Mouse (Mus musculus) limb, embryonic 13.5 days (tissue): ENCODE results near the gene Heatr3. TPM values are rescaled to one million over a fixed set of nuclear protein-coding genes. Genes with fewer than 3 reads are reported as not detected.

Experiments
- ATAC-seq: fragments of 200-750 bp; cut with Nextera tagmentation; 2 replicates; pipeline ENCODE4 v1.8.0; 2017; ENCODE audit warnings: low read depth, moderate number of reproducible peaks, moderate TSS enrichment; ENCODE audit not compliant: low FRiP score
- H3K27ac ChIP-seq: fragments of 300-500 bp; sonication (generic); 2 replicates; pipeline ENCODE4 v1.5.1; 2015; ENCODE audit warnings: inconsistent platforms, mild to moderate bottlenecking, moderate library complexity
- H3K27me3 ChIP-seq: fragments of 300-500 bp; sonication (generic); 2 replicates; pipeline ENCODE4 v1.6.1; 2015; ENCODE audit warnings: mild to moderate bottlenecking, inconsistent platforms
- H3K36me3 ChIP-seq: fragments of 300-500 bp; sonication (generic); 2 replicates; pipeline ENCODE4 v1.6.1; 2015; ENCODE audit warnings: inconsistent platforms, mild to moderate bottlenecking, moderate library complexity
- H3K4me1 ChIP-seq: fragments of 300-500 bp; sonication (generic); 2 replicates; pipeline ENCODE4 v1.6.1; 2015; ENCODE audit warnings: inconsistent platforms
- H3K4me2 ChIP-seq: fragments of 300-500 bp; sonication (generic); replicated peaks from 2 replicates; pipeline ENCODE4 v1.6.1; 2015; ENCODE audit warnings: inconsistent platforms, mild to moderate bottlenecking, moderate library complexity
- H3K4me3 ChIP-seq: fragments of 300-500 bp; sonication (generic); 2 replicates; pipeline ENCODE4 v1.5.1; 2015; ENCODE audit warnings: moderate library complexity, mild to moderate bottlenecking, inconsistent platforms
- H3K9ac ChIP-seq: fragments of 300-500 bp; sonication (generic); 2 replicates; pipeline ENCODE4 v1.6.1; 2015; ENCODE audit warnings: mild to moderate bottlenecking, inconsistent platforms
- H3K9me3 ChIP-seq: fragments of 300-500 bp; sonication (generic); 2 replicates; pipeline ENCODE4 v1.6.1; 2016; ENCODE audit warnings: inconsistent platforms
- WGBS: fragments of 180-500 bp; shearing (Covaris S2); methylation state at CpG from one replicate; pipeline ENCODE4 v1.1.7; 2015; 5-methylcytosine and 5-hydroxymethylcytosine counted together
- polyA plus RNA-seq: library from polyadenylated mRNA; unstranded; fragments of >200 nt; fragmentation: Nextera tagmentation; extraction: Ambion mirVana; gene quantifications from 2 replicates; pipeline ENCODE4 v1.2.1, GENCODE M21; 2015

Gene Heatr3
- polyA plus RNA-seq, 1 experiment from 2014 or later: 52.0 TPM

DNA sequence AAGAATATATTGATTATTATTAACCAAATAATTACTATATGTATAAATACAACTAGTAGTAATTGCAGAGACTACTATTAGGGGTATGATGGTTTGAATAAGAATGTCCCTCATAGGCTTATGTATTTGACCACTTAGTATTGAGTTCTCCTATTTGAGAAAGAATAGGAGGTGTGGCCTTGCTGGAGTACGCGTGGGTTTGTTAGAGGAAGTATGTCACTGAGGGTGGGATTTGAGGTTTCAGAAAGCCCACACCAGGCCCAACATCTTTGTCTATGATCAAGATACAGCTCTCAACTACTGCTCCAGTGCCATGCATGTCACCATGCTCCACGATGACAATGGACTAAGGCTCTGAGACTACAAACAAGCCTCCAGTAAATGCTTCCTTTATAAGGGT lies 1.6 kb downstream of the Heatr3 start:
- 95% methylated on average over 3 of the region's 3 CpGs for WGBS
- no peak for ATAC-seq
- Histone ChIP-seq H3K4me2 (no peak overlapping the region), H3K9ac (no peak overlapping the region), H3K27ac (no peak overlapping the region), H3K4me3 (no peak overlapping the region; the same call in 1 of the 2 replicates), H3K27me3 (no peaks in the 10 kb centered on the region), H3K36me3 (peaks cover 62% of the 10 kb centered on the region), H3K4me1 (peaks cover 7% of the 10 kb centered on the region), H3K9me3 (no peaks in the 10 kb centered on the region)

GRCm38 (mm10) chr8:88141629-88142028 lies 4.0 kb downstream of the Heatr3 start:
- ATAC-seq: no peak
- Histone ChIP-seq H3K4me1 (peaks cover 7% of the 10 kb centered on the region), H3K9me3 (no peaks in the 10 kb centered on the region), H3K27me3 (no peaks in the 10 kb centered on the region), H3K9ac (no peak overlapping the region), H3K4me3 (no peak overlapping the region), H3K27ac (no peak overlapping the region), H3K4me2 (no peak overlapping the region), H3K36me3 (peaks cover 59% of the 10 kb centered on the region)
- 89% methylated on average over 3 of the region's 3 CpGs for WGBS

- Histone ChIP-seq H3K27me3 (no peaks in the 10 kb centered on the region), H3K9me3 (no peaks in the 10 kb centered on the region), H3K4me3 (no peak overlapping the region), H3K36me3 (peaks cover 80% of the 10 kb centered on the region), H3K27ac (no peak overlapping the region), H3K4me2 (no peak overlapping the region), H3K4me1 (peaks cover under 1% of the 10 kb centered on the region; the same call in 1 of the 2 replicates), H3K9ac (no peak overlapping the region)
- ATAC-seq: no peak
- WGBS: 89% methylated on average over 5 of the region's 5 CpGs
Observed at GRCm38 (mm10) chr8:88144041-88144440, 6.4 kb downstream of the Heatr3 start.

GRCm38 (mm10) chr8:88150910-88151371 lies 13.3 kb downstream of the Heatr3 start:
- H3K9ac ChIP-seq: no peak overlapping the region
- H3K4me3 ChIP-seq: no peak overlapping the region
- peaks cover 77% of the 10 kb centered on the region for H3K36me3 ChIP-seq
- no peak overlapping the region for H3K4me2 ChIP-seq
- no peaks in the 10 kb centered on the region for H3K9me3 ChIP-seq
- H3K27me3 ChIP-seq: no peaks in the 10 kb centered on the region
- 95% methylated on average over 6 of the region's 6 CpGs for WGBS
- H3K27ac ChIP-seq: no peak overlapping the region
- no peak for ATAC-seq
- H3K4me1 ChIP-seq: no peaks in the 10 kb centered on the region

GRCm38 (mm10) chr8:88160237-88160995 lies 22.8 kb downstream of the Heatr3 start:
- no peaks in the 10 kb centered on the region for H3K27me3 ChIP-seq
- peaks cover 90% of the 10 kb centered on the region for H3K36me3 ChIP-seq
- no peak for ATAC-seq
- H3K9me3 ChIP-seq: 0 out of 2 replicates have a peak, but pooled peaks cover 4% of the 10 kb centered on the region
- no peak overlapping the region for H3K4me2 ChIP-seq
- WGBS: 91% methylated on average over 10 of the region's 10 CpGs
- no peaks in the 10 kb centered on the region for H3K4me1 ChIP-seq
- no peak overlapping the region for H3K9ac ChIP-seq
- no peak overlapping the region for H3K27ac ChIP-seq
- H3K4me3 ChIP-seq: no peak overlapping the region

DNA sequence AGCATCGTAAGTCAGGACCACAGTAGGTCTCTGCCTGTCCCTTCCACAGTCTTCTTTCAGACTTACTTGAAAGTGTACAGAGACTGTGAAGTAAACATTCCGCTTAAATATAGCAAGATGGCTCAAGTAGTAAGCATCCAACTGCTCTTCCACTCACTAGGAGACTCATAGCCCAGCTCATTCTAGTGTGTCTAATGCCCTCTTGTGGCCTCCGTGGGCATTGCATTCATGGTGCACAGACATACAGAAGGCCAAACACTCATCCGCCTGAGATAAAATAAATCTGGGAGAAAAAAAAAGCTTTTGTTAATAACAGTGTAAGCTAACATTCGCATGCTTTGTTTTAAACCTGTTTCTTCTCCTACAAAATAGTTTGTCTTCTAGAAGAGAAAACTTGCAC lies 23.8 kb downstream of the Heatr3 start:
- 0 out of 2 replicates have a peak, but pooled peaks cover 4% of the 10 kb centered on the region for H3K9me3 ChIP-seq
- no peaks in the 10 kb centered on the region for H3K4me1 ChIP-seq
- H3K4me3 ChIP-seq: no peak overlapping the region
- WGBS: 75% methylated on average over 5 of the region's 5 CpGs
- no peak overlapping the region for H3K27ac ChIP-seq
- no peak overlapping the region for H3K4me2 ChIP-seq
- H3K27me3 ChIP-seq: no peaks in the 10 kb centered on the region
- H3K36me3 ChIP-seq: peaks cover 89% of the 10 kb centered on the region
- no peak for ATAC-seq
- H3K9ac ChIP-seq: no peak overlapping the region

DNA sequence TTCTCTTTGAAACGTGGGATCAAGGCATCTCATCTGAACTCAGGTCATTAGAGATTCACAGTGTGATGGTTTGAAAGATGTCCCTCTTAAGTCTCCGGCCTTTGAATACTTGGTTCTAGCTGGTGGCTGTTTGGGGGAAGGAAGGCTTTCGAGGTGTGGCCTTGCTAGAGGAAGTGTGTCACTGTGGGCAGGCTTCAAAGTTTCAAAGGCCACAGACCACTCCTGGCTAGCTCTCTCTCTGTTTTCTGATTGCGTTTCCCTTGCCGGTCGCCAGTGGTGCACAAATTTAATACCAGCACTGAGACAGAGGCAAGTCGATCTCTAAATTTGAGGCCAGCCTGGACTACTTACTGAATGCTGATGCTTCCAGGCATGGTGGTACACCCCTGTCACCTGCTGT lies 37.6 kb downstream of the Heatr3 start:
- no peak overlapping the region for H3K4me2 ChIP-seq

DNA sequence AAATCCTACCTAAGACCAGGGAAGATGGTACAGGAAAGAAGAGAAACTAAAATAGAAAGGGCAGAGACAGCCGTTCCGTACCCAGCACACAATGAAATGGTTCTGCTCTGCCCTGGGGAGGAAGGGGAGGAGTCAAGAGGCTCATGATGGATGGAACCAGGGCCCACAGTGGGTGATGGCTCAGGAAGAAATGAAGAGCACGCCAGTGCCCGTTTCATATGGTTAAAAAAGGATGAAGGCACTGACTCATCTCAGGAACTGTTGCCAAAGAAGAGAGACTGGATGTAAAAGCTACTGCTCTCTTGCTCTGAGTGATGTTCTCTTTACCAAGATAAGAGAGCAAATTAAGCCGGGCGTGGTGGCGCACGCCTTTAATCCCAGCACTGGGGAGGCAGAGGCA lies 39.6 kb downstream of the Heatr3 start:
- no peaks in the 10 kb centered on the region for H3K4me1 ChIP-seq
- ATAC-seq: no peak
- no peak overlapping the region for H3K27ac ChIP-seq
- WGBS: 90% methylated on average over 8 of the region's 8 CpGs
- no peak overlapping the region for H3K4me2 ChIP-seq
- no peak overlapping the region for H3K9ac ChIP-seq
- H3K4me3 ChIP-seq: no peak overlapping the region
- no peaks in the 10 kb centered on the region for H3K27me3 ChIP-seq
- H3K9me3 ChIP-seq: no peaks in the 10 kb centered on the region
- peaks cover 15% of the 10 kb centered on the region for H3K36me3 ChIP-seq

More for the DNA sequence above, 37.6 kb downstream of the Heatr3 start:
- H3K36me3 ChIP-seq: peaks cover 31% of the 10 kb centered on the region
- no peaks in the 10 kb centered on the region for H3K27me3 ChIP-seq
- ATAC-seq: no peak
- H3K9me3 ChIP-seq: no peaks in the 10 kb centered on the region
- no peak overlapping the region for H3K9ac ChIP-seq
- H3K27ac ChIP-seq: no peak overlapping the region
- WGBS: 90% methylated on average over 7 of the region's 7 CpGs
- H3K4me3 ChIP-seq: no peak overlapping the region
- H3K4me1 ChIP-seq: no peaks in the 10 kb centered on the region

GRCm38 (mm10) chr8:88183121-88183520 lies 45.5 kb downstream of the Heatr3 start:
- no peak overlapping the region for H3K4me2 ChIP-seq
- no peak for ATAC-seq
- 84% methylated on average over 2 of the region's 2 CpGs for WGBS
- no peaks in the 10 kb centered on the region for H3K27me3 ChIP-seq
- H3K9ac ChIP-seq: no peak overlapping the region
- H3K27ac ChIP-seq: no peak overlapping the region
- no peak overlapping the region for H3K4me3 ChIP-seq
- no peaks in the 10 kb centered on the region for H3K4me1 ChIP-seq
- no peaks in the 10 kb centered on the region for H3K36me3 ChIP-seq
- no peaks in the 10 kb centered on the region for H3K9me3 ChIP-seq

GRCm38 (mm10) chr8:88184914-88185313 lies 47.3 kb downstream of the Heatr3 start:
- no peak overlapping the region for H3K4me2 ChIP-seq
- H3K27me3 ChIP-seq: no peaks in the 10 kb centered on the region
- H3K9ac ChIP-seq: no peak overlapping the region
- no peaks in the 10 kb centered on the region for H3K36me3 ChIP-seq
- H3K4me3 ChIP-seq: no peak overlapping the region
- no peaks in the 10 kb centered on the region for H3K4me1 ChIP-seq
- no peak overlapping the region for H3K27ac ChIP-seq
- H3K9me3 ChIP-seq: no peaks in the 10 kb centered on the region
- no peak for ATAC-seq
- 94% methylated on average over 1 of the region's 1 CpGs for WGBS

- H3K36me3 ChIP-seq: no peaks in the 10 kb centered on the region
- H3K9ac ChIP-seq: no peak overlapping the region
- no peaks in the 10 kb centered on the region for H3K27me3 ChIP-seq
- H3K4me1 ChIP-seq: no peaks in the 10 kb centered on the region
- no peaks in the 10 kb centered on the region for H3K9me3 ChIP-seq
- H3K4me2 ChIP-seq: no peak overlapping the region
- ATAC-seq: no peak
- H3K4me3 ChIP-seq: no peak overlapping the region
- H3K27ac ChIP-seq: no peak overlapping the region
- WGBS: 83% methylated on average over 6 of the region's 6 CpGs
Observed at GRCm38 (mm10) chr8:88185716-88186115, 48.1 kb downstream of the Heatr3 start.

DNA sequence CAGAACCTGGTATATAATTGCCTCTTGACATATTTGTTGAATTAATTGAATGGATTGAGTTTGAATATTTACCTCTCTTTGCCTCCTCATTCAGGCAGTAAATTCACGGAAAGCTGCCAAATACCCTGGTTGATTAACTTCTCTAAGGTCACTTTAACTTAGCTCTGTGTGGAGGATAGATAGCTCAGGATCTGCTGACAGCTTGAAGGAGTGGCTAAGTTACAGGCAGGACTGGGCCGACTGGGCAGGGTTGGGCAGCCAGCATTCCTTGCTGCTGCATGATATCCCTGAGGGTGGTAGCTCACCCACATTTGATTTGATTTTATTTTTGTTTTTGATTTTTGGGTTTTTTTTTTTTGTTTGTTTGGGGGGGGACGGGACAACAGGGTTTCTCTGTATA lies 59.7 kb downstream of the Heatr3 start:
- 53% methylated on average over 3 of the region's 3 CpGs for WGBS

GRCm38 (mm10) chr8:88198551-88198944 lies 60.9 kb downstream of the Heatr3 start:
- Histone ChIP-seq H3K27me3 (no peaks in the 10 kb centered on the region), H3K9me3 (no peaks in the 10 kb centered on the region), H3K4me3 (peak overlapping the region; percentile 80), H3K4me1 (peaks cover 34% of the 10 kb centered on the region), H3K4me2 (peak overlapping the region; percentile 95), H3K27ac (peak overlapping the region; percentile 95), H3K36me3 (peaks cover 3% of the 10 kb centered on the region; the same call in 1 of the 2 replicates), H3K9ac (peak overlapping the region; percentile 82)
- WGBS: 1% methylated on average over 10 of the region's 10 CpGs
- ATAC-seq: no peak

More for the DNA sequence above, 59.7 kb downstream of the Heatr3 start:
- no peak for ATAC-seq
- Histone ChIP-seq H3K4me2 (no peak overlapping the region), H3K27me3 (0 out of 2 replicates have a peak, but pooled peaks cover 2% of the 10 kb centered on the region), H3K27ac (no peak overlapping the region), H3K4me1 (peaks cover 21% of the 10 kb centered on the region), H3K9me3 (no peaks in the 10 kb centered on the region), H3K36me3 (no peaks in the 10 kb centered on the region), H3K4me3 (no peak overlapping the region), H3K9ac (no peak overlapping the region)
